Mouse (Mus musculus): Measurements from ENCODE around the gene Clpb. TPM values are rescaled to one million over a fixed set of nuclear protein-coding genes. Genes with fewer than 3 reads are reported as not detected.

The Clpb gene
- polyA plus RNA-seq, 1 experiment from 2014 or later = 40.2 TPM

- no peak for TF ChIP-seq EP300 (optimal IDR thresholded peaks at IDR 0.05)
- no peak for TF ChIP-seq CTCF (IDR thresholded peaks at IDR 0.05; ENCODE audit: low read depth)
- DNase-seq (ENCODE audit: low spot score) = no peak
- Histone ChIP-seq H3K4me2 (replicated peaks; ENCODE audit: low read depth) (no peak overlapping the region), H3K9me3 (ENCODE audit: control insufficient read depth, low read length) (no peaks in the 10 kb centered on the region), H3K27ac (replicated peaks) (no peak overlapping the region), H3K4me1 (replicated peaks; ENCODE audit: control insufficient read depth, insufficient read depth) (no peaks in the 10 kb centered on the region), H3K4me3 (ENCODE audit: low read depth, low read length) (no peak overlapping the region), H3K27me3 (ENCODE audit: control insufficient read depth, insufficient read depth, low read length) (no peaks in the 10 kb centered on the region), H3K36me3 (ENCODE audit: control insufficient read depth, insufficient read depth, low read length) (no peaks in the 10 kb centered on the region), H3K9ac (ENCODE audit: low read length) (no peak overlapping the region)
- no peak for ATAC-seq (ENCODE audit: low FRiP score, low TSS enrichment)
- WGBS = 73% methylated on average over 4 of the region's 4 CpGs
Observed at GRCm38 (mm10) chr7:101654936-101655335, 8.5 kb upstream of the Clpb start.

DNA sequence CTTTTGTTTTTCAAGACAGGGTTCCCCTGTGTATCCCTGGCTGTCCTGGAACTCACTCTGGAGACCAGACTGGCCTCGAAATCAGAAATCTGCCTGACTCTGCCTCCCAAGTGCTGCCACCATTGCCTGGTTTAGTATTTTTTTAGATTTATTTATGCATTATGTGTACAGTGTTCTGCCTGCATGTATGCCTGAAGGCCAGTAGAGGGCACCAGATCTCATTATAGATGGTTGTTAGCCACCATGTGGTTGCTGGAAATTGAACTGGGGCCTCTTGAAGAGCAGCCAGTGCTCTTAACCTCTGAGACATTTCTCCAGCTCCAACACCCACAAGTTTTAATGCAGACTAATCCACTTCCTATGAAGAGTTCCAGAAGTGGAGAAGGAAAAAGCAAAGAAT lies 1.4 kb upstream of the Clpb start:
- H3K4me3 ChIP-seq (ENCODE audit: low read depth, low read length) = no peak overlapping the region
- H3K9ac ChIP-seq (ENCODE audit: low read length) = no peak overlapping the region
- peaks cover 3% of the 10 kb centered on the region; the same call in 1 of the 2 replicates for H3K4me1 ChIP-seq (replicated peaks; ENCODE audit: control insufficient read depth, insufficient read depth)
- H3K27ac ChIP-seq (replicated peaks) = no peak overlapping the region
- 80% methylated on average over 1 of the region's 1 CpGs for WGBS
- no peaks in the 10 kb centered on the region for H3K27me3 ChIP-seq (ENCODE audit: control insufficient read depth, insufficient read depth, low read length)
- H3K9me3 ChIP-seq (ENCODE audit: control insufficient read depth, low read length) = no peaks in the 10 kb centered on the region
- DNase-seq (ENCODE audit: low spot score) = no peak
- H3K36me3 ChIP-seq (ENCODE audit: control insufficient read depth, insufficient read depth, low read length) = no peaks in the 10 kb centered on the region
- no peak for ATAC-seq (ENCODE audit: low FRiP score, low TSS enrichment)
- no peak overlapping the region for H3K4me2 ChIP-seq (replicated peaks; ENCODE audit: low read depth)
- TF ChIP-seq CTCF (IDR thresholded peaks at IDR 0.05; ENCODE audit: low read depth) (peak; percentile 56), EP300 (optimal IDR thresholded peaks at IDR 0.05) (no peak)

DNA sequence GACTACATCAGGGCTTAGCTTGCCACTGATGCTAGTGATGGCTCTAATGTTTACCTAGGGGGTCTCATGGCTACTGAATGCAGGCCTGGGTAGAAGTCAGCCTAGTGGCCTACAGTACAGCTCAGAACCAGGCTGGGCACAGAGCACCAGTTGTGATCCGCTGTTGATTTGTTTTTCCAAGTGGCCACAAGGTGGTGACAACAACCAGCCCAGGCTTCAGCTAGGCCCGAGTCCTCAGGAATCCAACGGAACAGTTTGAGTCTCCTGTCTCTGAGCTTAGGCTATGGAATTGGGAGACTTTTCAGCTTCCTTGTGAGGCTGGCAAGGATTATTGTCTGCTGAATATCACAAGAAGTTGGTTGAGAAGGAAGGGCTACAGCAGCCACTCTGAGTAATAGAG lies 3.1 kb downstream of the Clpb start:
- no peak for ATAC-seq (ENCODE audit: low FRiP score, low TSS enrichment)
- H3K9me3 ChIP-seq (ENCODE audit: control insufficient read depth, low read length) = no peaks in the 10 kb centered on the region
- TF ChIP-seq EP300 (optimal IDR thresholded peaks at IDR 0.05) (no peak), CTCF (IDR thresholded peaks at IDR 0.05; ENCODE audit: low read depth) (peak; percentile 81)
- H3K27ac ChIP-seq (replicated peaks) = no peak overlapping the region
- peaks cover 3% of the 10 kb centered on the region; the same call in 1 of the 2 replicates for H3K4me1 ChIP-seq (replicated peaks; ENCODE audit: control insufficient read depth, insufficient read depth)
- H3K9ac ChIP-seq (ENCODE audit: low read length) = no peak overlapping the region
- peak; percentile 53 for DNase-seq (ENCODE audit: low spot score)
- H3K4me2 ChIP-seq (replicated peaks; ENCODE audit: low read depth) = no peak overlapping the region
- H3K36me3 ChIP-seq (ENCODE audit: control insufficient read depth, insufficient read depth, low read length) = no peaks in the 10 kb centered on the region
- no peaks in the 10 kb centered on the region for H3K27me3 ChIP-seq (ENCODE audit: control insufficient read depth, insufficient read depth, low read length)
- no peak overlapping the region for H3K4me3 ChIP-seq (ENCODE audit: low read depth, low read length)
- 9% methylated on average over 3 of the region's 3 CpGs for WGBS

- Histone ChIP-seq H3K4me1 (replicated peaks; ENCODE audit: control insufficient read depth, insufficient read depth) (no peaks in the 10 kb centered on the region), H3K4me2 (replicated peaks; ENCODE audit: low read depth) (no peak overlapping the region)
- no peak for DNase-seq (ENCODE audit: low spot score)
Observed at GRCm38 (mm10) chr7:101671601-101672280, 8.3 kb downstream of the Clpb start.

GRCm38 (mm10) chr7:101673497-101673896 lies 10.1 kb downstream of the Clpb start:
- Histone ChIP-seq H3K9ac (ENCODE audit: low read length) (no peak overlapping the region), H3K4me1 (replicated peaks; ENCODE audit: control insufficient read depth, insufficient read depth) (no peaks in the 10 kb centered on the region), H3K27me3 (ENCODE audit: control insufficient read depth, insufficient read depth, low read length) (no peaks in the 10 kb centered on the region), H3K4me3 (ENCODE audit: low read depth, low read length) (no peak overlapping the region), H3K9me3 (ENCODE audit: control insufficient read depth, low read length) (no peaks in the 10 kb centered on the region), H3K4me2 (replicated peaks; ENCODE audit: low read depth) (no peak overlapping the region), H3K27ac (replicated peaks) (no peak overlapping the region), H3K36me3 (ENCODE audit: control insufficient read depth, insufficient read depth, low read length) (no peaks in the 10 kb centered on the region)
- WGBS = 44% methylated on average over 2 of the region's 2 CpGs
- TF ChIP-seq EP300 (optimal IDR thresholded peaks at IDR 0.05) (no peak), CTCF (IDR thresholded peaks at IDR 0.05; ENCODE audit: low read depth) (no peak)
- ATAC-seq (ENCODE audit: low FRiP score, low TSS enrichment) (no peak), DNase-seq (ENCODE audit: low spot score) (no peak)

More at GRCm38 (mm10) chr7:101671601-101672280, 8.3 kb downstream of the Clpb start:
- no peak for ATAC-seq (ENCODE audit: low FRiP score, low TSS enrichment)
- Histone ChIP-seq H3K9me3 (ENCODE audit: control insufficient read depth, low read length) (no peaks in the 10 kb centered on the region), H3K27ac (replicated peaks) (no peak overlapping the region), H3K36me3 (ENCODE audit: control insufficient read depth, insufficient read depth, low read length) (no peaks in the 10 kb centered on the region), H3K9ac (ENCODE audit: low read length) (no peak overlapping the region), H3K4me3 (ENCODE audit: low read depth, low read length) (no peak overlapping the region), H3K27me3 (ENCODE audit: control insufficient read depth, insufficient read depth, low read length) (no peaks in the 10 kb centered on the region)
- 81% methylated on average over 5 of the region's 5 CpGs for WGBS
- TF ChIP-seq EP300 (optimal IDR thresholded peaks at IDR 0.05) = no peak
- TF ChIP-seq CTCF (IDR thresholded peaks at IDR 0.05; ENCODE audit: low read depth) = no peak

DNA sequence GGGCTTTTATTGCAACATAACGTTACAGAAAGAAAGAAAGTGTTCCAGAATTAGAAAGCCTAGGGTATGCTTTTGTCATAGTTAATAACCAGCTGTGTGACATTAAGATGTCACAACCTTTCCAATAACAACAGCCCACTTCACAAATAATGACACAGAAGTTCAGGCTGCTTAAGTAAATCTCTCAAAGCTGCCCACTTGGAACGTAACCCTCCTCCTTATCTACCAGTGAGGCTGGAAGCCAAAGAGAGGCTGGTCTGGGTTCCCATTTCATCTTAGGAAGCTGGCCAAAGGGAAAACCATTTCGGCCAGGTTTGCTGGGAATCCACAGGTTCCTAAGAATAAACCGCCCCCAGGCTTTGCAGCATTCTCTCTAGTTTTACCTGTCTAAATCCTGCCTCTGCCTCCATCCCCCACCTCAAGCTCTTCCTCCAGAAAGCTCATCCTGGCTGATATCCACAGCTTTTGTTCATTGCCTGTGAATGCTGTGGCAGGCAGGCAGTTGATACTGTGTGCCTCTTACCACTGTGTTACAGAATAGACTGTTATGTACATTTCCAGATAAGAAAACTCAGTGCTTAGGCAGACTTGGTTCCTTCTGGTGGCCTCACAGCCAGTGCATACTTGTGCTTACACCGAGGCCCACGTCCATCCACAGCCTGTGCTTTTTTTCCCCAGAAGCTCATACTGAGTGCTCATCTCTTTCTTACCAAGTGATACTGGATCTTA lies 12.8 kb downstream of the Clpb start:
- Histone ChIP-seq H3K9me3 (ENCODE audit: control insufficient read depth, low read length) (no peaks in the 10 kb centered on the region), H3K4me2 (replicated peaks; ENCODE audit: low read depth) (no peak overlapping the region), H3K36me3 (ENCODE audit: control insufficient read depth, insufficient read depth, low read length) (no peaks in the 10 kb centered on the region), H3K4me1 (replicated peaks; ENCODE audit: control insufficient read depth, insufficient read depth) (no peaks in the 10 kb centered on the region), H3K27me3 (ENCODE audit: control insufficient read depth, insufficient read depth, low read length) (no peaks in the 10 kb centered on the region), H3K9ac (ENCODE audit: low read length) (no peak overlapping the region), H3K27ac (replicated peaks) (no peak overlapping the region), H3K4me3 (ENCODE audit: low read depth, low read length) (no peak overlapping the region)
- TF ChIP-seq EP300 (optimal IDR thresholded peaks at IDR 0.05) = no peak
- TF ChIP-seq CTCF (IDR thresholded peaks at IDR 0.05; ENCODE audit: low read depth) = no peak
- DNase-seq (ENCODE audit: low spot score) (no peak), ATAC-seq (ENCODE audit: low FRiP score, low TSS enrichment) (0 out of 2 replicates have a peak, but pooled peaks have one; percentile 47)
- 43% methylated on average over 6 of the region's 6 CpGs for WGBS

Measured in stomach, postnatal 0 days (tissue).